Mouse (Mus musculus) midbrain, postnatal 0 days (tissue): ENCODE data around the gene Rbsn. TPM values are rescaled to one million over a fixed set of nuclear protein-coding genes. Genes with fewer than 3 reads are reported as not detected.

Source experiments
- ATAC-seq: fragments of 200-750 bp; cut with Nextera tagmentation; 2 replicates; pipeline ENCODE4 v1.8.0; 2017; ENCODE audit warnings: moderate number of reproducible peaks, mild to moderate bottlenecking, moderate TSS enrichment, moderate library complexity; ENCODE audit not compliant: low FRiP score
- DNase-seq: peaks from one replicate; pipeline ENCODE4 v3.0.0-alpha.2; 2015; ENCODE audit warnings: low spot score
- H3K27ac ChIP-seq: fragments of 300-500 bp; sonication (generic); 2 replicates; pipeline ENCODE4 v1.5.1; 2014; ENCODE audit warnings: low read depth, mild to moderate bottlenecking, low read length, mixed read lengths
- H3K27me3 ChIP-seq: fragments of 300-500 bp; sonication (generic); 2 replicates; pipeline ENCODE4 v1.6.1; 2014; ENCODE audit warnings: low read length, control low read depth, mixed read lengths; ENCODE audit not compliant: insufficient read depth
- H3K36me3 ChIP-seq: fragments of 300-500 bp; sonication (generic); 2 replicates; pipeline ENCODE4 v1.6.1; 2014; ENCODE audit warnings: low read length, control low read depth, mixed read lengths; ENCODE audit not compliant: insufficient read depth
- H3K4me1 ChIP-seq: fragments of 300-500 bp; sonication (generic); 2 replicates; pipeline ENCODE4 v1.6.1; 2014; ENCODE audit warnings: mild to moderate bottlenecking, control low read depth, antibody characterized with exemption, low read length, mixed read lengths; ENCODE audit not compliant: insufficient read depth
- H3K4me2 ChIP-seq: fragments of 300-500 bp; sonication (generic); 2 replicates; pipeline ENCODE4 v1.6.1; 2014; ENCODE audit warnings: low read depth, mild to moderate bottlenecking, low read length, mixed read lengths; ENCODE audit not compliant: poor library complexity, severe bottlenecking
- H3K4me3 ChIP-seq: fragments of 300-500 bp; sonication (generic); 2 replicates; pipeline ENCODE4 v1.5.1; 2014; ENCODE audit warnings: low read depth, mild to moderate bottlenecking, low read length, moderate library complexity
- H3K9ac ChIP-seq: fragments of 300-500 bp; sonication (generic); replicated peaks from 2 replicates; pipeline ENCODE4 v1.6.1; 2014; ENCODE audit warnings: mild to moderate bottlenecking, low read length, moderate library complexity, mixed read lengths; ENCODE audit not compliant: poor library complexity, severe bottlenecking
- H3K9me3 ChIP-seq: fragments of 300-500 bp; sonication (generic); 2 replicates; pipeline ENCODE4 v1.6.1; 2016; ENCODE audit warnings: low read length, control low read depth
- CTCF ChIP-seq: IDR thresholded peaks from 2 replicates; pipeline ENCODE4 v1.5.1; 2016; ENCODE audit warnings: antibody characterized with exemption, mild to moderate bottlenecking
- WGBS: fragments of 180-500 bp; shearing (Covaris S2); extraction: QIAGEN DNeasy Blood & Tissue Kit; methylation state at CpG from one replicate; pipeline ENCODE4 v1.1.7; 2014; 5-methylcytosine and 5-hydroxymethylcytosine counted together
- polyA plus RNA-seq: library from polyadenylated mRNA; unstranded; fragments of >200 nt; fragmentation: Nextera tagmentation; extraction: Ambion mirVana; gene quantifications from 2 replicates; pipeline ENCODE4 v1.2.1, GENCODE M21; 2015
- total RNA-seq: library from RNA; depleted of rRNA; stranded (reverse); fragments of >200 nt; gene quantifications from 2 replicates; pipeline ENCODE4 v1.2.3, GENCODE M21; 2014; rRNA removed

Gene Rbsn
- total and polyA plus RNA-seq, 2 experiments from 2014 or later: 25.4 to 31.7 TPM

GRCm38 (mm10) chr6:92158801-92159200 is 55.9 kb downstream of the Rbsn start:
- H3K27ac ChIP-seq: no peak overlapping the region

GRCm38 (mm10) chr6:92153774-92154173 is 61.0 kb downstream of the Rbsn start:
- no peak overlapping the region for H3K4me3 ChIP-seq
- H3K36me3 ChIP-seq: peaks cover 45% of the 10 kb centered on the region
- TF ChIP-seq CTCF: no peak
- 80% methylated on average over 1 of the region's 1 CpGs for WGBS
- H3K9me3 ChIP-seq: no peaks in the 10 kb centered on the region
- H3K9ac ChIP-seq: no peak overlapping the region
- DNase-seq (no peak), ATAC-seq (no peak)
- H3K4me1 ChIP-seq: no peaks in the 10 kb centered on the region
- no peak overlapping the region for H3K4me2 ChIP-seq
- no peak overlapping the region for H3K27ac ChIP-seq
- no peaks in the 10 kb centered on the region for H3K27me3 ChIP-seq

More at GRCm38 (mm10) chr6:92158801-92159200, 55.9 kb downstream of the Rbsn start:
- TF ChIP-seq CTCF: no peak
- Histone ChIP-seq H3K27me3 (no peaks in the 10 kb centered on the region), H3K9me3 (no peaks in the 10 kb centered on the region), H3K9ac (no peak overlapping the region), H3K36me3 (peaks cover 68% of the 10 kb centered on the region), H3K4me1 (no peaks in the 10 kb centered on the region), H3K4me3 (no peak overlapping the region), H3K4me2 (no peak overlapping the region)
- no peak for DNase-seq
- no peak for ATAC-seq
- WGBS: 92% methylated on average over 3 of the region's 3 CpGs

- Histone ChIP-seq H3K9ac (no peak overlapping the region), H3K4me1 (no peaks in the 10 kb centered on the region), H3K4me3 (no peak overlapping the region), H3K9me3 (no peaks in the 10 kb centered on the region), H3K27me3 (no peaks in the 10 kb centered on the region), H3K4me2 (no peak overlapping the region), H3K36me3 (peaks cover 3% of the 10 kb centered on the region; the same call in 1 of the 2 replicates), H3K27ac (no peak overlapping the region)
- 95% methylated on average over 4 of the region's 4 CpGs for WGBS
- TF ChIP-seq CTCF: no peak
- no peak for ATAC-seq
- DNase-seq: no peak
Observed at GRCm38 (mm10) chr6:92145881-92146280, 68.8 kb downstream of the Rbsn start.

Other genes with a start within 250 kb of the Rbsn start
- 13.8 TPM in 2 replicates for gene Fgd5, start 236.0 kb downstream of the Rbsn start, total RNA-seq
- gene Fgd5, start 236.0 kb downstream of the Rbsn start, polyA plus RNA-seq: 7.9 and 8.1 TPM in 2 replicates
- gene Nr2c2, start 123.5 kb downstream of the Rbsn start, total RNA-seq: 64.5 and 77.1 TPM in 2 replicates
- 29.0 and 33.5 TPM in 2 replicates for gene Nr2c2, start 123.5 kb downstream of the Rbsn start, polyA plus RNA-seq
- 16.8 and 23.4 TPM in 2 replicates for gene Mrps25, start 30.9 kb downstream of the Rbsn start, total RNA-seq
- gene Mrps25, start 30.9 kb downstream of the Rbsn start, polyA plus RNA-seq: 52.0 and 60.8 TPM in 2 replicates
- 3.6 TPM in 2 replicates for gene Trh, start 29.7 kb upstream of the Rbsn start, total RNA-seq
- 9.6 and 17.9 TPM in 2 replicates for gene Trh, start 29.7 kb upstream of the Rbsn start, polyA plus RNA-seq